Comparison of ENCODE assay signal across 16 mouse cellular contexts in genomic region chr7:45081016-45081415, GRCm38 (mm10). TPM values are rescaled to one million over a fixed set of nuclear protein-coding genes. Genes with fewer than 3 reads are reported as not detected.
DNase-seq lines count a peak whose midpoint lies in the region; ATAC-seq lines count a peak whose summit lies in the region.
"Had no signal": no experiment of that assay in that cellular context is flagged by ENCODE, and none has a peak within 500 bp of the region (broad histone marks: within the 10 kb centered on the region; RNA-seq: fewer than 3 reads in every experiment).

No protein-coding gene starts in this region.

- WGBS in kidney, embryonic 15.5 days: 57% methylated on average over 5 of the region's 5 CpGs

- peaks cover 65% of the 10 kb centered on the region for H3K36me3 ChIP-seq in kidney, embryonic 15.5 days

- no peak for DNase-seq in kidney, postnatal 10 days
- DNase-seq in 416B (ENCODE audit: low read depth) (peak; percentile 51), NIH3T3 (ENCODE audit: low read depth) (peak; percentile 68)
- DNase-seq in induced T-regulatory cell, adult 2 months (ENCODE audit: low read depth): peak; percentile 17
- DNase-seq in adrenal gland, postnatal 25 days: no peak
- DNase-seq in right cerebral cortex, postnatal 4 days: no peak
- DNase-seq: adrenal gland, postnatal 36 days; cerebellum, adult 9-11 months; embryo, embryonic 11 days; kidney, adult 2 months; liver, embryonic 13.5 days had no signal

- no peak overlapping the region for H3K4me2 ChIP-seq in kidney, embryonic 15.5 days
- H3K4me2 ChIP-seq: heart, embryonic 11.5 days had no signal

- no peak overlapping the region for H3K9ac ChIP-seq in kidney, embryonic 15.5 days
- H3K9ac ChIP-seq: liver, embryonic 13.5 days had no signal

- H3K4me1 ChIP-seq in kidney, embryonic 15.5 days: peaks cover 21% of the 10 kb centered on the region; the same call in 1 of the 2 replicates

- H3K27ac ChIP-seq in kidney, embryonic 15.5 days: peak overlapping the region; percentile 41; the same call in 1 of the 2 replicates

- no peak overlapping the region for H3K4me3 ChIP-seq in kidney, embryonic 15.5 days (replicated peaks)
- H3K4me3 ChIP-seq: erythroblast, embryonic 14.5 days; liver, embryonic 13.5 days had no signal

- ATAC-seq in kidney, embryonic 15.5 days (replicated peaks; ENCODE audit: low FRiP score): no peak
- ATAC-seq: forebrain, embryonic 16.5 days; hindbrain, embryonic 16.5 days had no signal

- H3K9me3 ChIP-seq in kidney, embryonic 15.5 days (replicated peaks): no peaks in the 10 kb centered on the region
- H3K9me3 ChIP-seq: liver, embryonic 13.5 days had no signal

- H3K27me3 ChIP-seq in kidney, embryonic 15.5 days: no peaks in the 10 kb centered on the region
- H3K27me3 ChIP-seq: liver, embryonic 13.5 days had no signal

RNA-seq across cellular contexts. Expression of gene Rcn3, which starts 11.0 kb away (rescaled TPM):
- polyA plus RNA-seq in kidney, embryonic 15.5 days (2015; fragmentation: Nextera tagmentation; extraction: Ambion mirVana): 322 and 362 TPM in 2 replicates
- total RNA-seq in adrenal gland, postnatal 25 days (2021): 27.7 and 33.5 TPM in 2 replicates

RNA-seq across cellular contexts. Expression of gene Prrg2, which starts 18.5 kb away (rescaled TPM):
- 33.7 and 36.2 TPM in 2 replicates for polyA plus RNA-seq in kidney, embryonic 15.5 days (2015; fragmentation: Nextera tagmentation; extraction: Ambion mirVana)
- 19.2 and 21.4 TPM in 2 replicates for total RNA-seq in adrenal gland, postnatal 25 days (2021)

RNA-seq across cellular contexts. Expression of gene Nosip, which starts 18.8 kb away (rescaled TPM):
- polyA plus RNA-seq in kidney, embryonic 15.5 days (2015; fragmentation: Nextera tagmentation; extraction: Ambion mirVana): 71.5 and 79.5 TPM in 2 replicates
- total RNA-seq in adrenal gland, postnatal 25 days (2021): 46.5 and 67.2 TPM in 2 replicates

RNA-seq across cellular contexts. Expression of gene Fcgrt, which starts 22.6 kb away (rescaled TPM):
- polyA plus RNA-seq in kidney, embryonic 15.5 days (2015; fragmentation: Nextera tagmentation; extraction: Ambion mirVana): 78.0 and 93.5 TPM in 2 replicates
- 88.4 and 96.1 TPM in 2 replicates for total RNA-seq in adrenal gland, postnatal 25 days (2021)

RNA-seq across cellular contexts. Expression of gene Prr12, which starts 28.3 kb away (rescaled TPM):
- 10.3 and 11.3 TPM in 2 replicates for polyA plus RNA-seq in kidney, embryonic 15.5 days (2015; fragmentation: Nextera tagmentation; extraction: Ambion mirVana)
- 71.1 and 78.5 TPM in 2 replicates for total RNA-seq in adrenal gland, postnatal 25 days (2021)

Comparison
In these comparisons a context has a peak if more than half of its experiments do, and no peak if none do; other contexts are left out.
1. DNase-seq: peak in 416B (single experiment), NIH3T3 (single experiment) and induced T-regulatory cell, adult 2 months (single experiment); none in kidney, postnatal 10 days (single experiment), adrenal gland, postnatal 25 days (single experiment) and right cerebral cortex, postnatal 4 days (single experiment).